Mouse (Mus musculus): ENCODE measurements around the gene Dyrk1b.

DNA sequence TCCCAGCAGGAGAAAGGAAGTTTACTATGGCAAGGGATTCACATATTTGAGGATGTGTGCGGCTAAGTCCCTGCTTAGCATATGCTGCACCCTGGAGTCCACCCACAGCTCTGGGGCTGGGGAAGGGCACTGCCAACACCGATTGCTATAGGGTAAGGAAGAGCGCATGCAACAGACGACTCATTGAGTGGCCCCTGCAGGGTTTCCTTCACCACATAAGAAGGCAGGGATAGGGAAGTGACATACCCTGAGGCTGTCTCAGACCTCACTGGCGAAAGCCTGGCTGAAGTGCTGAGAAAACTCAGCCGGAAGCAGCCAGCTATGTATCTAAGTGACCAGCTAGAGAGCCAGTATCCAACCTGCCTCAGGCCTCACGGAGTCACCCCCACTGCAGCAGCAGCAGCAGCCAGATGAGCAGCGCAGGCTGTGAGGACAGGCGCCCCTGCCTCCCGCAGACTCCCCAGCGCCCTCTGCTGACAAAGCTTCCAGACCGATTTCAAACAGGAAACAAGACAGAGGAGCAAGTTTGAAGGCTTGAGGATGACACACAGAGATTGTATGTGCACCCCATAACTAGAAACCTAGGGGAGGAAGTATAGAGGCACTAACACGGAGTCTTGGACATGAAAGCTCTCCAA, 27.6 kb upstream of the Dyrk1b start:
- TF ChIP-seq FLI1 (IDR thresholded peaks at IDR 0.05; ENCODE audit: low read length) (no peak), GATA1 (IDR thresholded peaks at IDR 0.05; ENCODE audit: borderline replicate concordance, low read length) (no peak)

Measured in megakaryocyte, embryonic 14.5 days (primary cell).